Comparison of ENCODE assay signal across 8 mouse cellular contexts in the genomic region with DNA sequence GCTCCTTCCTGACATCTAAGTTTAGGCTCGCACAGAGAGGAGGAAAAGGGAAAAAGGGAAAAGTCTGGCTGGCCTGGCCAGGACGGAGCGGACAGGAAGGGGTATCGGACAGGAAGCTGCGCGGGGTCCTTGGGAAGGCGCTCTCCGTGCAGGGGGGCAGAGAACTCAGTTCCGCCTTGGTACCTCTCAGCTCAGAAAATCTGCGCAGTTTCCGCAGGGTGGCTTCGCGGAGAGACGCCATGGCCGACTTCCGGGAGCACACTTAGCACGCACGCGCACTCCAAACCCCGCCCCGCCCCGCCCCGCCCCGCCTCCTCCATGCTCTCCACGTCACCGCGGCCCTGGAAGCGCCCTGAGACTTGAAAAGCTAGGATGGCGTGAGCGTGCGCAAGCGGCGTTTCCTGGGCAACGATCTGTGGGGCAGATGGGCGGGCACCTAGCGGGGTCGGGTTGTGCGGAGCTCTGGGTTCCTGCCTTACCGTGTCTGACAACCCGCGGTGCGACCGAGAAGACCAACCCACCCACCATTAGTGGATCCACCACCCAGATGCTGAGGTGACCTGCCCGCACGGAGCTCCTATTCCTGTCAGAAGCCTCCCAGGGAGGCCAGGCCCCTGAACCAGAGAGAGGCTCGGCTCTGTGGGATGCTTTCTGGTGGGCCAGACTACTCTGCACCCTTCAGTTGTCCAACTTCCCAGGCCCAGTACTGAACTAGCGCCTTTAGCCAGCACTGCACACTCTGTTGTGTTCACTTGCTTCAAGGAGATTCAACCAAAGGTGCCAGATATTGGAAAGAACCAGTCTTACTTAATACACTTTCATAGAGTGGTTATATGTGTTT. TPM values are rescaled to one million over a fixed set of nuclear protein-coding genes. Genes with fewer than 3 reads are reported as not detected.
DNase-seq lines count a peak whose midpoint lies in the region; ATAC-seq and TF ChIP-seq lines count a peak whose summit lies in the region.

A gene (minus strand): TSS at position 288 of the 841 bp plus-strand sequence.
A gene (plus strand): TSS at position 319 of the 841 bp plus-strand sequence.

- no peaks in the 10 kb centered on the region for H3K9me3 ChIP-seq in heart, embryonic 12.5 days (replicated peaks)
- H3K9me3 ChIP-seq in kidney, postnatal 0 days (replicated peaks; ENCODE audit: low read length), result no peaks in the 10 kb centered on the region
- no peaks in the 10 kb centered on the region for H3K9me3 ChIP-seq in liver, embryonic 11.5 days (ENCODE audit: control insufficient read depth, low read length)
- no peaks in the 10 kb centered on the region for H3K9me3 ChIP-seq in stomach, embryonic 14.5 days (ENCODE audit: control insufficient read depth, low read depth, low read length)

- H3K9ac ChIP-seq in heart, embryonic 12.5 days, result peak within 1 kb of the TSS; percentile 74
- H3K9ac ChIP-seq in kidney, postnatal 0 days (ENCODE audit: low read depth, low read length), result peak within 1 kb of the TSS; percentile 59
- peak within 1 kb of the TSS; percentile 70 for H3K9ac ChIP-seq in liver, embryonic 11.5 days (ENCODE audit: low read depth, low read length)
- peak within 1 kb of the TSS; percentile 53 for H3K9ac ChIP-seq in stomach, embryonic 14.5 days (replicated peaks; ENCODE audit: low read depth, low read length)

- H3K4me2 ChIP-seq in heart, embryonic 12.5 days, result peak within 1 kb of the TSS; percentile 71
- peak within 1 kb of the TSS; percentile 55 for H3K4me2 ChIP-seq in kidney, postnatal 0 days (ENCODE audit: low read length)
- peak within 1 kb of the TSS; percentile 75 for H3K4me2 ChIP-seq in liver, embryonic 11.5 days
- H3K4me2 ChIP-seq in stomach, embryonic 14.5 days (replicated peaks; ENCODE audit: low read depth, low read length), result peak within 1 kb of the TSS; percentile 60

- peak; percentile 92 for DNase-seq in CD4-positive helper T cell, adult 2 months (ENCODE audit: low read depth, low spot score)
- DNase-seq in brain, embryonic 18.5 days (ENCODE audit: low read depth, low spot score), result peak; percentile 87
- DNase-seq in kidney, postnatal 0 days (ENCODE audit: low spot score), result peak; percentile 97
- peak; percentile 91 for DNase-seq in liver, embryonic 11.5 days (ENCODE audit: low spot score)
- peak; percentile 93 for DNase-seq in naive thymus-derived CD4-positive, alpha-beta T cell, adult 2 months (ENCODE audit: low read depth)

- ATAC-seq in erythroid progenitor cell, adult 5-6 weeks (replicated peaks; ENCODE audit: low FRiP score, poor library complexity, severe bottlenecking), result peak; percentile 91
- peak; percentile 99 for ATAC-seq in heart, embryonic 12.5 days (ENCODE audit: insufficient number of reproducible peaks, low FRiP score)
- ATAC-seq in kidney, postnatal 0 days (replicated peaks; ENCODE audit: low FRiP score, low read depth), result peak; percentile 100
- ATAC-seq in liver, embryonic 11.5 days (replicated peaks; ENCODE audit: low FRiP score), result peak; percentile 98
- peak; percentile 99 for ATAC-seq in stomach, embryonic 14.5 days (ENCODE audit: insufficient number of reproducible peaks, insufficient read depth, low FRiP score, low read depth)

- WGBS in heart, embryonic 12.5 days, result under 1% methylated on average over 45 of the region's 47 CpGs
- under 1% methylated on average over 46 of the region's 47 CpGs for WGBS in kidney, postnatal 0 days
- WGBS in liver, embryonic 11.5 days, result 2% methylated on average over 47 of the region's 47 CpGs
- under 1% methylated on average over 47 of the region's 47 CpGs for WGBS in stomach, embryonic 14.5 days

- no peaks in the 10 kb centered on the region; the same call in 1 of the 2 replicates for H3K4me1 ChIP-seq in heart, embryonic 12.5 days (replicated peaks)
- no peaks in the 10 kb centered on the region for H3K4me1 ChIP-seq in kidney, postnatal 0 days (replicated peaks; ENCODE audit: insufficient read depth, low read length)
- no peaks in the 10 kb centered on the region for H3K4me1 ChIP-seq in liver, embryonic 11.5 days (replicated peaks; ENCODE audit: control insufficient read depth, insufficient read depth, low read length)
- H3K4me1 ChIP-seq in stomach, embryonic 14.5 days (ENCODE audit: control insufficient read depth, insufficient read depth, low read length), result 0 out of 2 replicates have a peak, but pooled peaks cover 3% of the 10 kb centered on the region

- peak within 1 kb of the TSS; percentile 74 for H3K27ac ChIP-seq in heart, embryonic 12.5 days (ENCODE audit: poor library complexity, severe bottlenecking)
- H3K27ac ChIP-seq in kidney, postnatal 0 days, result peak within 1 kb of the TSS; percentile 75
- H3K27ac ChIP-seq in liver, embryonic 11.5 days (ENCODE audit: low read depth, low read length), result peak within 1 kb of the TSS; percentile 54; the same call in 1 of the 2 replicates
- peak within 1 kb of the TSS; percentile 84 for H3K27ac ChIP-seq in stomach, embryonic 14.5 days (ENCODE audit: low read length)

- H3K4me3 ChIP-seq in heart, embryonic 12.5 days, result peak within 1 kb of the TSS; percentile 79
- peak within 1 kb of the TSS; percentile 50 for H3K4me3 ChIP-seq in kidney, postnatal 0 days (replicated peaks; ENCODE audit: low read depth, low read length)
- H3K4me3 ChIP-seq in liver, embryonic 11.5 days (ENCODE audit: low read depth, low read length), result peak within 1 kb of the TSS; percentile 73
- peak within 1 kb of the TSS; percentile 54 for H3K4me3 ChIP-seq in stomach, embryonic 14.5 days (ENCODE audit: low read depth, low read length)

- H3K27me3 ChIP-seq in heart, embryonic 12.5 days (replicated peaks), result no peaks in the 10 kb centered on the region; the same call in 1 of the 2 replicates
- H3K27me3 ChIP-seq in kidney, postnatal 0 days (ENCODE audit: insufficient read depth, low read length), result no peaks in the 10 kb centered on the region
- no peaks in the 10 kb centered on the region for H3K27me3 ChIP-seq in liver, embryonic 11.5 days (replicated peaks; ENCODE audit: control insufficient read depth, insufficient read depth, low read length)
- no peaks in the 10 kb centered on the region for H3K27me3 ChIP-seq in stomach, embryonic 14.5 days (ENCODE audit: control insufficient read depth, insufficient read depth, low read length)

- TF ChIP-seq CTCF in kidney, postnatal 0 days (IDR thresholded peaks at IDR 0.05; ENCODE audit: low read depth), result no peak

- H3K36me3 ChIP-seq in heart, embryonic 12.5 days, result no peaks in the 10 kb centered on the region
- H3K36me3 ChIP-seq in kidney, postnatal 0 days (ENCODE audit: insufficient read depth, low read length), result no peaks in the 10 kb centered on the region
- no peaks in the 10 kb centered on the region for H3K36me3 ChIP-seq in liver, embryonic 11.5 days (ENCODE audit: control insufficient read depth, insufficient read depth, low read length)
- H3K36me3 ChIP-seq in stomach, embryonic 14.5 days (ENCODE audit: control insufficient read depth, insufficient read depth, low read length), result peaks cover 3% of the 10 kb centered on the region; the same call in 1 of the 2 replicates

RNA-seq across cellular contexts. Expression of the first gene that starts in this region (rescaled TPM):
- total RNA-seq in erythroid progenitor cell, adult 5-6 weeks (2015; ENCODE audit: low replicate concordance), result 0.42 and 5.4 TPM in 2 replicates
- total RNA-seq in erythroid progenitor cell, adult 5-6 weeks (2017; ENCODE audit: low replicate concordance), result 0.53 and 5.1 TPM in 2 replicates
- 14.7 and 16.2 TPM in 2 replicates for polyA plus RNA-seq in heart, embryonic 12.5 days (2016; fragmentation: Nextera tagmentation; extraction: Ambion mirVana)
- polyA plus RNA-seq in kidney, postnatal 0 days (2015; fragmentation: Nextera tagmentation; extraction: Ambion mirVana), result 12.2 and 12.5 TPM in 2 replicates
- 12.7 and 17.1 TPM in 2 replicates for polyA plus RNA-seq in liver, embryonic 11.5 days (2014; fragmentation: Nextera tagmentation; extraction: Ambion mirVana)
- polyA plus RNA-seq in stomach, embryonic 14.5 days (2014; fragmentation: Nextera tagmentation; extraction: Ambion mirVana), result 15.3 and 19.8 TPM in 2 replicates

RNA-seq across cellular contexts. Expression of the second gene that starts in this region (rescaled TPM):
- total RNA-seq in erythroid progenitor cell, adult 5-6 weeks (2015; ENCODE audit: low replicate concordance), result not detected in 2 replicates
- total RNA-seq in erythroid progenitor cell, adult 5-6 weeks (2017; ENCODE audit: low replicate concordance), result not detected in 2 replicates
- polyA plus RNA-seq in heart, embryonic 12.5 days (2016; fragmentation: Nextera tagmentation; extraction: Ambion mirVana), result 0.72 and 0.95 TPM in 2 replicates
- polyA plus RNA-seq in kidney, postnatal 0 days (2015; fragmentation: Nextera tagmentation; extraction: Ambion mirVana), result 1.9 and 2.3 TPM in 2 replicates
- polyA plus RNA-seq in liver, embryonic 11.5 days (2014; fragmentation: Nextera tagmentation; extraction: Ambion mirVana), result 0.30 and 0.48 TPM in 2 replicates
- polyA plus RNA-seq in stomach, embryonic 14.5 days (2014; fragmentation: Nextera tagmentation; extraction: Ambion mirVana), result 0.64 and 1.5 TPM in 2 replicates

Comparison
In these comparisons a context has a peak if more than half of its experiments do, and no peak if none do; other contexts are left out.
1. Peak in every context shown above with its lines: DNase-seq, ATAC-seq, H3K4me3 ChIP-seq and H3K27ac ChIP-seq.